Mouse (Mus musculus): ENCODE data around the gene Serpinf2. TPM values are rescaled to one million over a fixed set of nuclear protein-coding genes. Genes with fewer than 3 reads are reported as not detected.
A peak's percentile ranks its signal among the peaks of the same experiment; 100 is the strongest.
"Not testable (repeated sequence)": the region's sequence is repeated elsewhere in the genome, so short reads cannot be mapped to it uniquely, and the experiment has no call there.

Gene Serpinf2
- polyA plus RNA-seq, 1 experiment from 2014 or later, result not detected

DNA sequence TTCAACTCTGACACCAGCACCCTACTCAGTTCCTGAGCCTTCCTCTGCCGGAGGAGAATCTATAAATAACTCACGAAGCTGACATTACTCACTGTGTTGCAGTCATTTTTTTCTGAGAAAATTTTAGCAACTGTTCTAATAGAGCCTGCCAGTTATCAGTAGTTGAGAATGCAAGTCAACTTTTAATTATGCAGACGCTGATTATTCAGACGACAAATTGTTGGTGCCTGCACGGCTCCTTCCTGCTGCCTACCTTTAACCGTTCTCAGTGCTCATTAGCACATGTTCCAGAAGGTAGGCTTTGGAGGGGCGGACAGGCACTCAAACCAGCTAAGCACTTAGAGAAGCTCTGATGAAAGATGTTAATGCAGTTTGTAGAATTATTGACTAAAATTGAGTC, 41.9 kb downstream of the Serpinf2 start:
- ATAC-seq, result peak; percentile 66
- no peaks in the 10 kb centered on the region for H3K27me3 ChIP-seq (replicated peaks; ENCODE audit: control insufficient read depth, insufficient read depth, low read length)
- no peaks in the 10 kb centered on the region for H3K9me3 ChIP-seq (ENCODE audit: control insufficient read depth, low read length)
- peak overlapping the region; percentile 57 for H3K27ac ChIP-seq (ENCODE audit: low read length)
- no peak overlapping the region for H3K4me2 ChIP-seq (ENCODE audit: low read length)
- H3K4me3 ChIP-seq (replicated peaks; ENCODE audit: low read length), result no peak overlapping the region
- H3K36me3 ChIP-seq (ENCODE audit: control insufficient read depth, insufficient read depth), result no peaks in the 10 kb centered on the region
- no peak overlapping the region for H3K9ac ChIP-seq (replicated peaks; ENCODE audit: low read depth, low read length)
- WGBS, result 48% methylated on average over 7 of the region's 7 CpGs
- H3K4me1 ChIP-seq (replicated peaks; ENCODE audit: control insufficient read depth, insufficient read depth, low read length), result peaks cover 2% of the 10 kb centered on the region

DNA sequence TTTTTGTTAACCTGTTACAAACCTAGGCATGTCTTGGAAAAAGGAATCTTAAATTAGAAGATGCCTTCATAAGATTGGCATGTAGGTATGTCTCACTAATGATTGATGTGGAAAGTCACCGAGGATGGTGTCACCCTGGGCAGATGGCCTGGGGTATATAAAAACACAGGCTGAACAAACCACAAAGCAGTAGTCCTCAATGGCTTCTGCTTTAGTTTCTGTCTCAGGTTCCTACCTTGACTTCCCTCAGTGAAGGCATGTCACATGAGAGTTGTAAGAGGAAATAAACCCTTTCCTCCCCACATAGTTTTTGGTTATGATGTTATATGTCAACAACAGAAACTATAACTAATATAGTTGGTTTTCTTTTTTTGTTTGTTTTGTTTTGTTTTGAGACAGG, 43.8 kb downstream of the Serpinf2 start:
- 88% methylated on average over 1 of the region's 1 CpGs for WGBS
- H3K27me3 ChIP-seq (replicated peaks; ENCODE audit: control insufficient read depth, insufficient read depth, low read length), result no peaks in the 10 kb centered on the region
- no peak overlapping the region for H3K4me2 ChIP-seq (ENCODE audit: low read length)
- no peaks in the 10 kb centered on the region for H3K9me3 ChIP-seq (ENCODE audit: control insufficient read depth, low read length)
- no peaks in the 10 kb centered on the region for H3K36me3 ChIP-seq (ENCODE audit: control insufficient read depth, insufficient read depth)
- H3K9ac ChIP-seq (replicated peaks; ENCODE audit: low read depth, low read length), result no peak overlapping the region
- no peak for ATAC-seq
- no peak overlapping the region for H3K4me3 ChIP-seq (replicated peaks; ENCODE audit: low read length)
- peaks cover 2% of the 10 kb centered on the region for H3K4me1 ChIP-seq (replicated peaks; ENCODE audit: control insufficient read depth, insufficient read depth, low read length)
- H3K27ac ChIP-seq (ENCODE audit: low read length), result no peak overlapping the region

DNA sequence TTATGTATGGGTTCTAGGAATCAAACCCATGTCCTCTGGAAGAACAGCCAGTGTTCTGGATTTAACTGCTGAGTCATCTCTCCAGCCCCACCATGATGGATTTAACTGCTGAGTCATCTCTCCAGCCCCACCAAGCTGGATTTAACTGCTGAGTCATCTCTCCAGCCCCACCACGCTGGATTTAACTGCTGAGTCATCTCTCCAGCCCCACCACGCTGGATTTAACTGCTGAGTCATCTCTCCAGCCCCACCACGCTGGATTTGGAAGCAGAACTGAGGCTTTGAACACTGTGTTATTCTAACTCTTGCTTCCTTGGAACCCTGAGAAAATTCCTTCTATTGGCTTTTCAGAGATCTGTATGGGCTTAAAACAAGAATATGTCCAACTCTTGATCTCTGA, 55.9 kb downstream of the Serpinf2 start:
- H3K4me3 ChIP-seq (replicated peaks; ENCODE audit: low read length); H3K36me3 ChIP-seq (ENCODE audit: control insufficient read depth, insufficient read depth); H3K9me3 ChIP-seq (ENCODE audit: control insufficient read depth, low read length); H3K27me3 ChIP-seq (replicated peaks; ENCODE audit: control insufficient read depth, insufficient read depth, low read length); H3K4me2 ChIP-seq (ENCODE audit: low read length); ATAC-seq; H3K27ac ChIP-seq (ENCODE audit: low read length); H3K4me1 ChIP-seq (replicated peaks; ENCODE audit: control insufficient read depth, insufficient read depth, low read length); H3K9ac ChIP-seq (replicated peaks; ENCODE audit: low read depth, low read length): not testable (repeated sequence)
- whole genome bisulfite sequencing, result 66% methylated on average over 3 of the region's 3 CpGs

MicroRNAs within 50 kb of the gene (microRNA counts, 519-probe panel; counts per million panel counts)
- 3,746 counts per million, percentile 91 among the panel's probes with 10 or more counts for microRNA mmu-miR-22

Small RNA genes within 50 kb of the gene (microRNA-seq; reads per million reads assigned to microRNA genes)
- 3,473 reads per million, percentile 88 among the genes with 10 or more reads in this experiment for gene Mir22

Other genes with a start within 250 kb of the Serpinf2 start
- gene Dph1, start 248.3 kb downstream of the Serpinf2 start, polyA plus RNA-seq (2015; fragmentation: Nextera tagmentation; extraction: Ambion mirVana), result 15.4 and 16.1 TPM in 2 replicates
- 5.5 and 6.3 TPM in 2 replicates for gene Rtn4rl1, start 245.8 kb downstream of the Serpinf2 start, polyA plus RNA-seq (2015; fragmentation: Nextera tagmentation; extraction: Ambion mirVana)
- gene Rpa1, start 91.3 kb downstream of the Serpinf2 start, polyA plus RNA-seq (2015; fragmentation: Nextera tagmentation; extraction: Ambion mirVana), result 67.1 and 71.5 TPM in 2 replicates
- 15.0 and 19.0 TPM in 2 replicates for gene Smyd4, start 91.2 kb downstream of the Serpinf2 start, polyA plus RNA-seq (2015; fragmentation: Nextera tagmentation; extraction: Ambion mirVana)
- 24.3 and 44.3 TPM in 2 replicates for gene Serpinf1, start 16.9 kb downstream of the Serpinf2 start, polyA plus RNA-seq (2015; fragmentation: Nextera tagmentation; extraction: Ambion mirVana)
- gene Wdr81, start 15.1 kb upstream of the Serpinf2 start, polyA plus RNA-seq (2015; fragmentation: Nextera tagmentation; extraction: Ambion mirVana), result 9.2 and 10.0 TPM in 2 replicates
- 1.4 and 1.6 TPM in 2 replicates for gene Tlcd2, start 22.1 kb upstream of the Serpinf2 start, polyA plus RNA-seq (2015; fragmentation: Nextera tagmentation; extraction: Ambion mirVana)
- 54.8 and 58.5 TPM in 2 replicates for gene Prpf8, start 47.2 kb upstream of the Serpinf2 start, polyA plus RNA-seq (2015; fragmentation: Nextera tagmentation; extraction: Ambion mirVana)
- gene Rilp, start 70.5 kb upstream of the Serpinf2 start, polyA plus RNA-seq (2015; fragmentation: Nextera tagmentation; extraction: Ambion mirVana), result 1.2 and 1.3 TPM in 2 replicates
- 3.6 and 4.2 TPM in 2 replicates for gene Scarf1, start 73.9 kb upstream of the Serpinf2 start, polyA plus RNA-seq (2015; fragmentation: Nextera tagmentation; extraction: Ambion mirVana)
- gene Slc43a2, start 92.1 kb upstream of the Serpinf2 start, polyA plus RNA-seq (2015; fragmentation: Nextera tagmentation; extraction: Ambion mirVana), result 12.5 and 16.4 TPM in 2 replicates
- gene Pitpna, start 148.5 kb upstream of the Serpinf2 start, polyA plus RNA-seq (2015; fragmentation: Nextera tagmentation; extraction: Ambion mirVana), result 86.1 and 90.2 TPM in 2 replicates
- 54.4 and 59.3 TPM in 2 replicates for gene Inpp5k, start 191.4 kb upstream of the Serpinf2 start, polyA plus RNA-seq (2015; fragmentation: Nextera tagmentation; extraction: Ambion mirVana)
- 11.3 and 11.9 TPM in 2 replicates for gene Myo1c, start 210.9 kb upstream of the Serpinf2 start, polyA plus RNA-seq (2015; fragmentation: Nextera tagmentation; extraction: Ambion mirVana)
- gene Crk, start 239.7 kb upstream of the Serpinf2 start, polyA plus RNA-seq (2015; fragmentation: Nextera tagmentation; extraction: Ambion mirVana), result 130 and 142 TPM in 2 replicates

Data from forebrain, embryonic 16.5 days (tissue).